Mouse (Mus musculus): ENCODE measurements around the gene 9230112D13Rik. TPM values are rescaled to one million over a fixed set of nuclear protein-coding genes. Genes with fewer than 3 reads are reported as not detected.
A peak's percentile ranks its signal among the peaks of the same experiment; 100 is the strongest.

9230112D13Rik gene
- polyA plus RNA-seq, 1 experiment from 2014 or later, result not detected

- Histone ChIP-seq H3K4me3 (replicated peaks) (no peak overlapping the region), H3K36me3 (no peaks in the 10 kb centered on the region), H3K9ac (no peak overlapping the region), H3K4me1 (replicated peaks) (peaks cover 3% of the 10 kb centered on the region; the same call in 1 of the 2 replicates), H3K27me3 (replicated peaks) (no peaks in the 10 kb centered on the region), H3K9me3 (no peaks in the 10 kb centered on the region), H3K27ac (no peak overlapping the region), H3K4me2 (replicated peaks) (no peak overlapping the region)
- 39% methylated on average over 4 of the region's 4 CpGs for WGBS
- ATAC-seq, result peak; percentile 77
Measured at GRCm38 (mm10) chr14:34535883-34536282, 13.3 kb upstream of the 9230112D13Rik start.

- H3K4me3 ChIP-seq (replicated peaks), result no peak overlapping the region
- no peaks in the 10 kb centered on the region for H3K36me3 ChIP-seq
- H3K9ac ChIP-seq, result no peak overlapping the region
- WGBS, result 85% methylated on average over 5 of the region's 5 CpGs
- no peak for ATAC-seq
- peaks cover 3% of the 10 kb centered on the region; the same call in 1 of the 2 replicates for H3K4me1 ChIP-seq (replicated peaks)
- H3K27me3 ChIP-seq (replicated peaks), result 0 out of 2 replicates have a peak, but pooled peaks cover 2% of the 10 kb centered on the region
- no peak overlapping the region for H3K4me2 ChIP-seq (replicated peaks)
- no peaks in the 10 kb centered on the region for H3K9me3 ChIP-seq
- H3K27ac ChIP-seq, result no peak overlapping the region
Measured at GRCm38 (mm10) chr14:34533537-34533936, 10.9 kb upstream of the 9230112D13Rik start.

GRCm38 (mm10) chr14:34532536-34532935 lies 9.9 kb upstream of the 9230112D13Rik start:
- no peak for ATAC-seq
- H3K27ac ChIP-seq, result no peak overlapping the region
- 59% methylated on average over 6 of the region's 6 CpGs for WGBS

GRCm38 (mm10) chr14:34528804-34529203 lies 6.2 kb upstream of the 9230112D13Rik start:
- peak; percentile 36; the same call in 1 of the 2 replicates for ATAC-seq
- no peak overlapping the region for H3K4me3 ChIP-seq (replicated peaks)
- H3K9me3 ChIP-seq, result no peaks in the 10 kb centered on the region
- H3K4me1 ChIP-seq (replicated peaks), result no peaks in the 10 kb centered on the region
- WGBS, result 73% methylated on average over 8 of the region's 8 CpGs
- peak overlapping the region; percentile 40; the same call in 1 of the 2 replicates for H3K27ac ChIP-seq
- no peaks in the 10 kb centered on the region for H3K36me3 ChIP-seq
- H3K4me2 ChIP-seq (replicated peaks), result no peak overlapping the region
- no peak overlapping the region for H3K9ac ChIP-seq
- peaks cover 9% of the 10 kb centered on the region; the same call in 1 of the 2 replicates for H3K27me3 ChIP-seq (replicated peaks)

More at GRCm38 (mm10) chr14:34532536-34532935, 9.9 kb upstream of the 9230112D13Rik start:
- no peak overlapping the region for H3K4me3 ChIP-seq (replicated peaks)
- no peaks in the 10 kb centered on the region for H3K36me3 ChIP-seq
- H3K27me3 ChIP-seq (replicated peaks), result peaks cover 9% of the 10 kb centered on the region; the same call in 1 of the 2 replicates
- H3K4me2 ChIP-seq (replicated peaks), result no peak overlapping the region
- H3K9me3 ChIP-seq, result no peaks in the 10 kb centered on the region
- H3K9ac ChIP-seq, result no peak overlapping the region
- peaks cover 3% of the 10 kb centered on the region; the same call in 1 of the 2 replicates for H3K4me1 ChIP-seq (replicated peaks)

GRCm38 (mm10) chr14:34517959-34518544 lies 4.5 kb downstream of the 9230112D13Rik start:
- Histone ChIP-seq H3K27me3 (replicated peaks) (0 out of 2 replicates have a peak, but pooled peaks cover 2% of the 10 kb centered on the region), H3K4me3 (replicated peaks) (no peak overlapping the region), H3K4me1 (replicated peaks) (0 out of 2 replicates have a peak, but pooled peaks cover 3% of the 10 kb centered on the region), H3K4me2 (replicated peaks) (no peak overlapping the region), H3K27ac (no peak overlapping the region), H3K9me3 (no peaks in the 10 kb centered on the region), H3K36me3 (no peaks in the 10 kb centered on the region), H3K9ac (no peak overlapping the region)
- WGBS, result 81% methylated on average over 8 of the region's 8 CpGs
- ATAC-seq, result no peak

GRCm38 (mm10) chr14:34516960-34517577 lies 5.5 kb downstream of the 9230112D13Rik start:
- Histone ChIP-seq H3K4me3 (replicated peaks) (no peak overlapping the region), H3K9me3 (no peaks in the 10 kb centered on the region), H3K4me1 (replicated peaks) (0 out of 2 replicates have a peak, but pooled peaks cover 3% of the 10 kb centered on the region), H3K27ac (no peak overlapping the region), H3K9ac (no peak overlapping the region), H3K4me2 (replicated peaks) (no peak overlapping the region), H3K36me3 (no peaks in the 10 kb centered on the region), H3K27me3 (replicated peaks) (0 out of 2 replicates have a peak, but pooled peaks cover 2% of the 10 kb centered on the region)
- WGBS, result 86% methylated on average over 10 of the region's 10 CpGs
- ATAC-seq, result 0 out of 2 replicates have a peak, but pooled peaks have one; percentile 10

GRCm38 (mm10) chr14:34515860-34516259 lies 6.7 kb downstream of the 9230112D13Rik start:
- H3K4me2 ChIP-seq (replicated peaks), result no peak overlapping the region
- H3K36me3 ChIP-seq, result no peaks in the 10 kb centered on the region
- H3K9ac ChIP-seq, result no peak overlapping the region
- no peak for ATAC-seq
- 82% methylated on average over 5 of the region's 5 CpGs for WGBS
- 0 out of 2 replicates have a peak, but pooled peaks cover 3% of the 10 kb centered on the region for H3K4me1 ChIP-seq (replicated peaks)
- 0 out of 2 replicates have a peak, but pooled peaks cover 2% of the 10 kb centered on the region for H3K27me3 ChIP-seq (replicated peaks)
- no peak overlapping the region for H3K4me3 ChIP-seq (replicated peaks)
- H3K9me3 ChIP-seq, result no peaks in the 10 kb centered on the region
- no peak overlapping the region for H3K27ac ChIP-seq

- 0 out of 2 replicates have a peak, but pooled peaks cover 2% of the 10 kb centered on the region for H3K27me3 ChIP-seq (replicated peaks)
- no peak for ATAC-seq
- no peaks in the 10 kb centered on the region for H3K36me3 ChIP-seq
- H3K4me1 ChIP-seq (replicated peaks), result 0 out of 2 replicates have a peak, but pooled peaks cover 3% of the 10 kb centered on the region
- no peak overlapping the region for H3K4me3 ChIP-seq (replicated peaks)
- no peaks in the 10 kb centered on the region for H3K9me3 ChIP-seq
- no peak overlapping the region; the same call in 1 of the 2 replicates for H3K9ac ChIP-seq
- 52% methylated on average over 6 of the region's 6 CpGs for WGBS
- no peak overlapping the region for H3K4me2 ChIP-seq (replicated peaks)
- H3K27ac ChIP-seq, result no peak overlapping the region
Measured at GRCm38 (mm10) chr14:34514120-34514519, 8.5 kb downstream of the 9230112D13Rik start.

GRCm38 (mm10) chr14:34512602-34513001 lies 10.0 kb downstream of the 9230112D13Rik start:
- peaks cover 10% of the 10 kb centered on the region; the same call in 1 of the 2 replicates for H3K4me1 ChIP-seq (replicated peaks)
- no peaks in the 10 kb centered on the region for H3K36me3 ChIP-seq
- H3K27me3 ChIP-seq (replicated peaks), result 0 out of 2 replicates have a peak, but pooled peaks cover 2% of the 10 kb centered on the region
- H3K9me3 ChIP-seq, result no peaks in the 10 kb centered on the region
- WGBS, result 50% methylated on average over 4 of the region's 4 CpGs
- H3K4me3 ChIP-seq (replicated peaks), result no peak overlapping the region
- H3K27ac ChIP-seq, result peak overlapping the region; percentile 1; the same call in 1 of the 2 replicates
- H3K4me2 ChIP-seq (replicated peaks), result no peak overlapping the region
- ATAC-seq, result no peak
- no peak overlapping the region for H3K9ac ChIP-seq

GRCm38 (mm10) chr14:34511901-34512300 lies 10.7 kb downstream of the 9230112D13Rik start:
- Histone ChIP-seq H3K4me3 (replicated peaks) (no peak overlapping the region), H3K27me3 (replicated peaks) (0 out of 2 replicates have a peak, but pooled peaks cover 2% of the 10 kb centered on the region), H3K36me3 (no peaks in the 10 kb centered on the region), H3K9me3 (no peaks in the 10 kb centered on the region), H3K4me2 (replicated peaks) (peak overlapping the region; percentile 7), H3K4me1 (replicated peaks) (peaks cover 10% of the 10 kb centered on the region; the same call in 1 of the 2 replicates), H3K9ac (no peak overlapping the region), H3K27ac (no peak overlapping the region)
- WGBS, result 51% methylated on average over 11 of the region's 11 CpGs
- ATAC-seq, result no peak

- whole genome bisulfite sequencing, result 28% methylated on average over 7 of the region's 7 CpGs
Measured at GRCm38 (mm10) chr14:34508842-34509439, 13.7 kb downstream of the 9230112D13Rik start.

More at GRCm38 (mm10) chr14:34508842-34509439, 13.7 kb downstream of the 9230112D13Rik start:
- no peak for ATAC-seq
- peaks cover 9% of the 10 kb centered on the region; the same call in 1 of the 2 replicates for H3K4me1 ChIP-seq (replicated peaks)
- H3K4me3 ChIP-seq (replicated peaks), result no peak overlapping the region
- H3K27ac ChIP-seq, result peak overlapping the region; percentile 33
- no peaks in the 10 kb centered on the region for H3K9me3 ChIP-seq
- no peaks in the 10 kb centered on the region for H3K27me3 ChIP-seq (replicated peaks)
- H3K4me2 ChIP-seq (replicated peaks), result no peak overlapping the region
- no peak overlapping the region for H3K9ac ChIP-seq
- no peaks in the 10 kb centered on the region for H3K36me3 ChIP-seq

Measured in intestine, embryonic 15.5 days (tissue).